Mouse (Mus musculus) left cerebral cortex, postnatal 25 days (tissue): ENCODE results near the gene Wfdc1. TPM values are rescaled to one million over a fixed set of nuclear protein-coding genes. Genes with fewer than 3 reads are reported as not detected.

Experiments used
- DNase-seq, 2 experiments: peaks; one replicate each; pipeline ENCODE4 v3.0.0; 2022; ENCODE audit warnings: low spot score in 2 of 2, mixed read lengths in 1 of 2
- intact Hi-C: fragments of 180-260 bp; cut with DNase I; formaldehyde crosslinking; loops from one replicate; pipeline ENCODE4 v1.15.1; 2025
- total RNA-seq, 2 experiments: library from RNA; stranded (reverse); gene quantifications; 2 replicates each; pipeline ENCODE4 v1.2.3; 2021

The Wfdc1 gene
- total RNA-seq, 2 experiments from 2014 or later = 8.6 to 10.8 TPM

GRCm38 (mm10) chr8:119675457-119675856 is 9.3 kb downstream of the Wfdc1 start:
- no peak for DNase-seq
- intact Hi-C loops = no loop called here

DNA sequence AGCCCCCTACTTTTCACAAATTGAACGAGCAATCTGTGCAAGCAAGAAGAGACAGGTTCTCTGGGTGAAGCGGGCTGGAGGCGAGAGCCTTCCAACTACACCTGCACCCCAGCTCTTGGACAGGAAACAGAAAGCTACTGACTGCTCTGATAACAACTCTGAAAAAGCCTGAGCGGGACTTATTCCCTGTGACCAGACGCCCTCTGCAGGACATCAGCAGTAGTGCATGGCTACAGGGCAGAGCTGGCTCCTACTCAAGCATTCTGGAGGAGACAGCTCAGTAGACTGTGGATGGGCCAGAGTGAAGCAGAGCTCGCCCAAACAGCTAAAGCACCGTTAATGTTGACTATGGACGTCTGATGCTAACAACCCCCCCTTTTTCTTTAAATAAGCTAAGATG is 10.2 kb downstream of the Wfdc1 start:
- DNase-seq = peak; percentile 89 to 93
- intact Hi-C loops = loop anchor here (2.0 kb wide), 3 partner anchors 20 to 264 kb away; partner anchors contain the start of gene Necab2

DNA sequence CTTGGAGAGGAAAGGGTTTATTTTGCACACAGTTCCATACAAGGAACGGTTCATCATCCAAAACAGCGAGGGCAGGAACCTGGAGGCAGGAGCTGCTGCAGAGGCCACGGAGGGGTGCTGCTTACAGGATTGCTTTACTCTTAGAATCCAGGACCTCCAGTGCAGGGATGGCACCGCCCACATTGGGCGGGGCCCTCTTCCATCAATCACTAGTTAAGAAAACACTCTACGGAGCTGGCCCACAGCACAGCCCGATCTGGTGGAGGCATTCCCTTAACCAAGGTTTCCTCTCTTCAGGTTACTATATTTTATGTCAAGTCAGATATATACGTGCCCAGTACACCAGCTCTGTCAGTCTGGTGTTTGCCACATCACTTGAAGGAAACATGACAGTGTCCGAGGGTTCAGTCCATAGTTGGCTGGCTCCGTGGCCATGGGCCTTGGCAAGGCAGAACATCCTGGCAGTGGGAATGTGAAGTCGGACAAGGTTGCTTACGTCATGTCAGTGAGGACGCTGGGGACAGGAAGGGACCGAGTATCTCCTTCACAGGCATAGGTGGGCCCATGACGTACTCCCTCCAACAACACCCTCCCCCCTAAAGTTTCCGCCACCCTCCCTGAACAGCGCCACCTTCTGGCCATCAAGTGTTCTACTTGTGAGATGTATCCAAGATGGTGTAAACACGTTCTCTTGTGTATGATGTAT is 12.1 kb downstream of the Wfdc1 start:
- intact Hi-C loops = no loop called here
- no peak for DNase-seq

DNA sequence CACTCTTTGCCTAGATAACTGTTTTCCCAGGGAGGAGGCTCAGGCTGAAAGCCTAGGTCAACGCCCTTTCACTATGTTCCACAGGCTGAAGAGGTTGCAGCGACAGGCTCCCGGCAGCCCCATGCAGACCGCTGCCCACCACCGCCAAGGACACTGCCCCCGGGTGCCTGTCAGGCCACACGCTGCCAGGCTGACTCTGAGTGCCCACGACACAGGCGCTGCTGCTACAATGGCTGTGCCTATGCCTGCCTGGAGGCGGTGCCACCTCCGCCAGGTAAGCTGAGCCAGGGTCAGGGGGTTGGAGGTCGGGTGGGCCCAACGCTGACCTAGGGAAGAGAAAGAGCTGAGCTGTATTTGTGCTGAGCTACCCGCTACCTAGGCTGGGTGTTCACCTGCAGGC is 13.0 kb downstream of the Wfdc1 start:
- intact Hi-C loops = no loop called here
- no peak for DNase-seq

DNA sequence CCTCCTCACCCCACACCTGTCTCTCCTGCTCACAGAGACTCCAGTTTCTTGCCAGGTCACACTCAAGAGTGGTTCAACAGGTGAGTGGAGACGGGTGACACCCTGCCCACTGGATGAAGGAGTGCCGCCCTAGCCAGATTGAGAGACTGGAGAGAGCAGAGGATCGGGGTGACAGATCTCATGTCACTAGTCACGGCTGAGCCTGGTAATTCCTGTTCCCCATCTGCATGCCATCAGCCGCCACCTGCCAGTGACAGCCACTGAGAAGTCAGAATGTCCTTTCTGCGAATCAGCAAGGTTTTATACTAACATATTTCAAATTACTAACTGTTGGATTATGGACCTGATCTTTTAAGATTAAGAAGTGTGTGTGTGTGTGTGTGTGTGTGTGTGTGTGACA is 24.4 kb downstream of the Wfdc1 start:
- no peak for DNase-seq
- intact Hi-C loops = no loop called here

GRCm38 (mm10) chr8:119691989-119692388 is 25.8 kb downstream of the Wfdc1 start:
- intact Hi-C loops = no loop called here
- no peak for DNase-seq

GRCm38 (mm10) chr8:119694696-119695095 is 28.5 kb downstream of the Wfdc1 start:
- intact Hi-C loops = no loop called here
- DNase-seq = no peak

- intact Hi-C loops = no loop called here
- no peak for DNase-seq
These were observed 31.0 kb downstream of the Wfdc1 start for GRCm38 (mm10) chr8:119697163-119697562.

DNA sequence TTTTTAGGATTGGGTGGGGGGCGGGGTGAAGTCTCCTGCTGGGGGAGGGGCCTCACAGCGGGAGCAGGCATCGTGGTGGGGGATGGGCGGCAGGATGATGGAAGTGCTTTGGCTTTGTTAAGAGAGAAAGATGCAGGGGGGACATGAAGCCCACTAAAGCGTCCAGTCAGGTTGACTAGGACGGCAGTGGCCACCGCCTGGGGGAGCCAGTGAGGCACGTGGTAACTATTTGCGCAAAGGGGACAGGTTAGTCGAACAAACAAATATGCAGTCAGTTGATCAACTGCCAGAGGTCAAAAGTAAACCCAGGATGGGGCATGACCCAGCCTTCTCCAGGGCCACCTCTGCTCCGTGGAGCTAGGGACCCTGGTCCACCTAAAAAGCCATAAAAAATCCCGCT is 32.8 kb downstream of the Wfdc1 start:
- no peak for DNase-seq
- intact Hi-C loops = no loop called here

- intact Hi-C loops = no loop called here
- no peak for DNase-seq
These were observed 33.5 kb downstream of the Wfdc1 start, which contains the start of gene Atp2c2 for GRCm38 (mm10) chr8:119699549-119700134. Atp2c2 (plus strand) TSS chr8:119700009.

DNA sequence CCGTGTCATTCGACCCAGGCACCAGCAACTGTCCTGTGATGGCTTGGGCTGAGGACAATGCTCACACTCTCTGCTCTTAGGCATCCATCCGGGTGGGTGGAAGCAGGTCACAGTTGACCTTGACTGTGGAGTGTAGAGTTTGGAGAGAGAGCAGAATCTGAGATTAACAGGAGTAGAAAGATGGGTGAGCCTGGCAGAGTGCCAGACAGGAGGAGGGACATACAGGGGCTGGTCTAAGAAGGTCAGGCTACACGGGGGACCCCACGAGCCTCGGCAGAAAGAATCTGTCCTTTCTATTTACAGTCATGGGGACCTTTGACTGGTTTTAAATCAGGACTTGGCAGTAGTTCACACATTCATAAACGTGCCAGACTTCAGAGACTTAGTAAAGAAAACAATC is 36.8 kb downstream of the Wfdc1 start:
- intact Hi-C loops = no loop called here
- DNase-seq = no peak

- no peak for DNase-seq
These were observed 41.0 kb downstream of the Wfdc1 start for GRCm38 (mm10) chr8:119707146-119707545.

DNA sequence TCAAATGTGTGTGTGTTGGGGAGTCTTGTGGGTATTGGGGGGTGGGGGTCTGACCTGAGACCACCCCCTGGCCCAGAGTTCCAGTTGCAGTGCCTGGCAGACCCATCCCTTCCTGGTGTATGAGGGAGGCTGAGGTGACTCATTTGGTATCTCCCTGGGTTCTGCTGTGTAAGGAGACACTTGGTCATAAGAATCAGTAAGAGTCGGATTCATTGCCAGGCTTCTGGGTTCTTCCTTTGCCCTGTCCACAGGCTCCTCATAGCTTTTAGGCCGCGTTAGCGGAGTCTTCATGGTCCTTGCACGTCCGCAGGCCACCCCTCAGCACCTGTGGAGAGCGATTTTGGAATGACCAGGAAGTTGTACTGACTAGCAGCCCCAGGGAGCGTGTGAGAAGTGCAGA is 42.3 kb downstream of the Wfdc1 start:
- no peak for DNase-seq
- intact Hi-C loops = no loop called here

More at GRCm38 (mm10) chr8:119707146-119707545, 41.0 kb downstream of the Wfdc1 start:
- intact Hi-C loops = no loop called here

DNA sequence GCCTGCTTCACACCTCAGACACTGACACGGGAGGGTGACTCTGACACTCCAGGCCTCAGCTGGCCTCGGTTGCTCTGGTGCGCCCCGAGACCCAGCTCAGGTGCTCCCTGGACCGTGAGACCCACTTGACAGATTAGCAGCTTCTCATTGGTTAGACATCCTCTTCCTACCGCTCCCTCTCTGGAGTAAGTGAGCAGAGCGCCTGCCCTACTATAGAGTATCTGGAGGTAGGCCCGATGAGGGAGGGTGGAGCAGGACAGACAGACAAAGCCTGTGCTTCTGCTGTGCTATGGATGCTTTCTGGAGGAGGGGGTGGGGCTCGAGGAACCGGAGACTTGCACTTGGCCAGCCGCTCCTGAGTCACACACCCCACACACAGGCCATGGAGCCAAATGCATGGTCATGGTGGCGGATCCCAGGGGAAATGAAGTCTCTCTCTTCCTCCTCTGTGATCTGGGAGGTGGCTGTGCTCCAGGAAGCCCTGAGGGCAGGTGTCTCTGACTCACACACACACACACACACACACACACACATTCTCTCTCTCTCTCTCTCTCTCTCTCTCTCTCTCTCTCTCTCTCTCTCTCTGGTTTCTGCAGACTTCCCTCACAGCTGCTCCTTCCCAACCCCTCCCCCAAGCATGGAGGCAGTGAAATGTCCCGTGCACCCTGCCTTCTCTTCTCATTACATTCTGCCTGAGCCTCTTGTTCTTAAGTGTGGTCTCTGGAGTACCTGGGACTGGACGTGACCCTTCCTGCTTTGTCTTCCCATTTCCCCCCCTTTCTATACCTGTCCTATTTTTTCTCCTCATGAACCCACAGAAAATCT is 42.9 kb downstream of the Wfdc1 start:
- intact Hi-C loops = no loop called here
- no peak for DNase-seq

DNA sequence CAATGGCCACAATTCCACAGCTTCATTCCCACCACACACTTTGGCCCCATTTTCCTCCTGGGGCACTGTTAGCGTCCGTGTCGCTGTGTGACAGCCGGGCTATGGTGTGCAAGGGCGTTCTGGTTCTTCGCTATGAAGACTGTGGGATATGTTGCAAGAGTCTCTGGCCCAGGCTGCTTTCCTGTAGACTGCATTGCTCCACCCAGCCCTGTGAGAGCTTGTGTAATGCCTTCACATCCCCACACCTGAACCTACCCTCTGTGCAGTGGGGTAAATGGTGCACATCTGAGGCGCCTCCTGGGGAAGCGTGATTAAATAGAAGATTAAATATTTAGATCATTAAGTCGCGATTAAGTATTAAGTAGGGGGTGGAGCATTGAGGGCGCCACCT is 43.5 kb downstream of the Wfdc1 start:
- DNase-seq = no peak
- intact Hi-C loops = no loop called here

DNA sequence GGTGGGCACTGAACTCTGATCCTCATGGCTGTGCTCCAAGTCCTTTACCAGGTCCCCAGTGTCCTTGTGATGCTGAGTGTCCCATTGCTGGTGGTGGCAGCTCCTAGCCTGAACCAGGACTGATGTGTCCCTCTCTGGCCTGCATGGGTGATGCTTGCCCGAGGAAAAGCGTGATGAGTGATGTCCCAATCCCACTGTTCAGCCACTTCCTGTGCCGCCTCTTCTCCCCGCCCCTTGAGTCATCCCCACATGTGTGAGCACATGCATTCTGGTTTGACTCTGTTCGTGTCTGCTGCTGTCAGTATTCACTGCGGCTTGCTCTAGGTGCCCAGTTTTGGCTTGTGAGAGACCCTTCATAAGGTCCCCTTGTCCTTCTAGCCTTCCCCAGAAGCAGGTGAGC is 46.1 kb downstream of the Wfdc1 start:
- intact Hi-C loops = no loop called here
- DNase-seq = no peak

GRCm38 (mm10) chr8:119713421-119713820 is 47.3 kb downstream of the Wfdc1 start:
- DNase-seq = no peak
- intact Hi-C loops = no loop called here

GRCm38 (mm10) chr8:119715221-119715620 is 49.1 kb downstream of the Wfdc1 start:
- intact Hi-C loops = no loop called here
- DNase-seq = peak in 1 of 2 experiments; percentile 14

GRCm38 (mm10) chr8:119716730-119717299 is 50.6 kb downstream of the Wfdc1 start:
- intact Hi-C loops = no loop called here
- no peak for DNase-seq

DNA sequence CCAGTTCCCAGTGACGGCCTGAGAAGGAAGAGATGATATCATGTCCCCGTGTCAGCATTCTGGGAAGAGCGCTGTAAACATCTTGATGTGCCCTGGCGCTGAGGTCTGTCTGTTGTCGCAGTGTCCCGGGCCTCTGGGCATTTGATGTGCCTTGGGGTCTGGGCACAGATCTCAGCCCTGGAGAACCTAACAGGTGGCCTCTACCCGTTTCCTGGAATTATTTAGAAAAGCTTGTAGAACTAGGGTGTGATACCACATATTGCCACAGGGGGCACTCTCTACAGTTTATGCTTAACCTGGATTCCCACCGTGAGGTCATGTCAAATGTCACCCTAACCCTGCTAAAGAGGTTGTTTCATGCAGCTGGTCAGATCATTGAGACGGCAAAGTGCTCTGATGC is 51.6 kb downstream of the Wfdc1 start:
- intact Hi-C loops = no loop called here
- no peak for DNase-seq
